Mouse (Mus musculus): ENCODE measurements around the gene Tfip11.

GRCm38 (mm10) chr5:112327854-112328253 lies 1.7 kb downstream of the Tfip11 start:
- TF ChIP-seq CTCF (IDR thresholded peaks at IDR 0.05), result no peak
- TF ChIP-seq POLR2A (IDR thresholded peaks at IDR 0.05; ENCODE audit: insufficient read depth, low read depth, low read length), result no peak
- TF ChIP-seq EP300 (IDR thresholded peaks at IDR 0.05; ENCODE audit: insufficient read depth, low read depth, low read length), result no peak

Measured in heart, adult 2 months (tissue).